In genomic region chr2:94384483-94384882, GRCm38 (mm10) we compare ENCODE assay signal across 6 mouse cellular contexts. TPM values are rescaled to one million over a fixed set of nuclear protein-coding genes. Genes with fewer than 3 reads are reported as not detected.
DNase-seq lines count a peak whose midpoint lies in the region; ATAC-seq lines count a peak whose summit lies in the region.
"Not testable (repeated sequence)": the region's sequence is repeated elsewhere in the genome, so short reads cannot be mapped to it uniquely, and the experiment has no call there.

No protein-coding gene starts in this region.

- H3K4me2 ChIP-seq in hindbrain, embryonic 16.5 days (ENCODE audit: low read length), result not testable (repeated sequence)

- not testable (repeated sequence) for H3K27ac ChIP-seq in hindbrain, embryonic 16.5 days (ENCODE audit: low read depth, low read length)

- WGBS in hindbrain, embryonic 16.5 days, result 91% methylated on average over 10 of the region's 10 CpGs

- peak; percentile 91 for DNase-seq in cerebellum, adult 11-12 months
- DNase-seq in cerebellum, adult 9-10 months, result peak; percentile 90
- DNase-seq in cerebellum, postnatal 25 days, result peak; percentile 85
- DNase-seq in gastrocnemius, adult 18-20 months (ENCODE audit: low spot score), result peak; percentile 27
- peak; percentile 17 to 39 for DNase-seq in layer of hippocampus, postnatal 14 days (ENCODE audit: low spot score in 2 of 2)

- not testable (repeated sequence) for H3K36me3 ChIP-seq in hindbrain, embryonic 16.5 days (ENCODE audit: control insufficient read depth, insufficient read depth, low read length)

- H3K4me1 ChIP-seq in hindbrain, embryonic 16.5 days (ENCODE audit: control insufficient read depth, insufficient read depth, low read depth, low read length), result not testable (repeated sequence)

- not testable (repeated sequence) for H3K4me3 ChIP-seq in hindbrain, embryonic 16.5 days (ENCODE audit: low read length)

- H3K9me3 ChIP-seq in hindbrain, embryonic 16.5 days (ENCODE audit: control insufficient read depth, low read length), result not testable (repeated sequence)

- not testable (repeated sequence) for H3K27me3 ChIP-seq in hindbrain, embryonic 16.5 days (replicated peaks; ENCODE audit: control insufficient read depth, insufficient read depth, low read length)

- ATAC-seq in hindbrain, embryonic 16.5 days, result 0 out of 2 replicates have a peak, but pooled peaks have one; percentile 29

- H3K9ac ChIP-seq in hindbrain, embryonic 16.5 days (ENCODE audit: low read depth, low read length), result not testable (repeated sequence)

RNA-seq across cellular contexts. Expression of gene Ttc17, which starts 22.0 kb away (rescaled TPM):
- 10 to 100 TPM; 21.0 to 21.8 TPM for total RNA-seq in gastrocnemius, adult 18-20 months (2021)
- polyA plus RNA-seq in hindbrain, embryonic 16.5 days (2015; fragmentation: Nextera tagmentation; extraction: Ambion mirVana), result 22.0 and 24.0 TPM in 2 replicates
- 10 to 100 TPM; 34.6 to 36.5 TPM for total RNA-seq in layer of hippocampus, postnatal 14 days (2021)

RNA-seq across cellular contexts. Expression of gene Api5, which starts 53.5 kb away (rescaled TPM):
- total RNA-seq in gastrocnemius, adult 18-20 months (2021), result 10 to 100 TPM; 16.6 to 19.8 TPM
- polyA plus RNA-seq in hindbrain, embryonic 16.5 days (2015; fragmentation: Nextera tagmentation; extraction: Ambion mirVana), result 89.3 and 102 TPM in 2 replicates
- total RNA-seq in layer of hippocampus, postnatal 14 days (2021), result 10 to 100 TPM; 47.2 to 49.4 TPM

Comparison
In these comparisons a context has a peak if more than half of its experiments do, and no peak if none do; other contexts are left out.
1. DNase-seq: peak in every context shown above with its lines; median percentile 91 in cerebellum, adult 11-12 months; 90 in cerebellum, adult 9-10 months; 85 in cerebellum, postnatal 25 days; 28 in layer of hippocampus, postnatal 14 days; 27 in gastrocnemius, adult 18-20 months.